In genomic region chr19:9991304-9991703, GRCm38 (mm10) we compare ENCODE assay signal across 8 mouse cellular contexts. TPM values are rescaled to one million over a fixed set of nuclear protein-coding genes. Genes with fewer than 3 reads are reported as not detected.
A peak's percentile ranks its signal among the peaks of the same experiment; 100 is the strongest.
DNase-seq lines count a peak whose midpoint lies in the region; ATAC-seq and TF ChIP-seq lines count a peak whose summit lies in the region.

No protein-coding gene starts in this region.

- H3K9ac ChIP-seq in lung, embryonic 14.5 days = no peak overlapping the region

- WGBS in lung, embryonic 14.5 days = 26% methylated on average over 5 of the region's 5 CpGs

- no peak overlapping the region for H3K27ac ChIP-seq in lung, embryonic 14.5 days (ENCODE audit: low read depth)

- H3K27me3 ChIP-seq in lung, embryonic 14.5 days (ENCODE audit: insufficient read depth, low read length) = no peaks in the 10 kb centered on the region

- intact Hi-C loops in heart, postnatal 14 days (cut with DNase I) = loop anchor here (1.0 kb wide), 1 partner anchor 70 kb away; no protein-coding TSS in a partner anchor

- H3K9me3 ChIP-seq in lung, embryonic 14.5 days (ENCODE audit: low read depth, low read length) = no peaks in the 10 kb centered on the region

- peak; percentile 97 for TF ChIP-seq CTCF in lung, embryonic 14.5 days (IDR thresholded peaks at IDR 0.05; ENCODE audit: low read depth)

- DNase-seq in adrenal gland, adult 8-10 months = peak; percentile 71
- DNase-seq in embryo, embryonic 9.5 days (ENCODE audit: extremely low spot score) = peak; percentile 83
- DNase-seq in heart, postnatal 14 days = peak; percentile 84 to 89
- peak; percentile 60 to 87 for DNase-seq in layer of hippocampus, adult 18-20 months (ENCODE audit: low spot score in 2 of 2)
- DNase-seq in lung, embryonic 14.5 days = peak; percentile 91
- DNase-seq in ovary, postnatal 14 days (ENCODE audit: low spot score) = peak; percentile 78
- peak; percentile 87 for DNase-seq in thymus, postnatal 14 days

- ATAC-seq in CD4-positive, CD25-positive, alpha-beta regulatory T cell, adult 4 months = peak; percentile 70
- no peak for ATAC-seq in lung, embryonic 14.5 days (ENCODE audit: insufficient read depth)

- H3K4me3 ChIP-seq in lung, embryonic 14.5 days (ENCODE audit: low read depth, low read length) = no peak overlapping the region

- no peaks in the 10 kb centered on the region for H3K36me3 ChIP-seq in lung, embryonic 14.5 days (ENCODE audit: insufficient read depth)

- H3K4me2 ChIP-seq in lung, embryonic 14.5 days = no peak overlapping the region

- no peaks in the 10 kb centered on the region for H3K4me1 ChIP-seq in lung, embryonic 14.5 days (ENCODE audit: insufficient read depth)

RNA-seq across cellular contexts. Expression of gene Best1, which starts 10.1 kb away (rescaled TPM):
- polyA plus RNA-seq in CD4-positive, CD25-positive, alpha-beta regulatory T cell, adult 4 months (2017; shearing (Covaris generic)) = under 1 TPM; 0.29 to 0.31 TPM
- total RNA-seq in adrenal gland, adult 8-10 months (2022) = 1 to 10 TPM in 1 of 4 experiments, under 1 TPM in 3; 0.15 to 1.0 (median 0.44) TPM
- total RNA-seq in heart, postnatal 14 days (2021) = under 1 TPM; 0.17 to 0.29 TPM
- total RNA-seq in layer of hippocampus, adult 18-20 months (2021) = 1 to 10 TPM; 1.2 to 1.7 TPM
- polyA plus RNA-seq in lung, embryonic 14.5 days (2014; fragmentation: Nextera tagmentation; extraction: Ambion mirVana) = 1.0 and 1.4 TPM in 2 replicates

RNA-seq across cellular contexts. Expression of gene Rab3il1, which starts 10.2 kb away (rescaled TPM):
- polyA plus RNA-seq in CD4-positive, CD25-positive, alpha-beta regulatory T cell, adult 4 months (2017; shearing (Covaris generic)) = not detected
- total RNA-seq in adrenal gland, adult 8-10 months (2022) = 10 to 100 TPM in 2 of 4 experiments, 1 to 10 TPM in 2; 6.5 to 13.3 (median 9.5) TPM
- total RNA-seq in heart, postnatal 14 days (2021) = 1 to 10 TPM; 9.7 to 9.9 TPM
- total RNA-seq in layer of hippocampus, adult 18-20 months (2021) = 10 to 100 TPM in 1 of 2 experiments, 1 to 10 TPM in 1; 9.3 to 10.1 TPM
- 30.9 and 34.0 TPM in 2 replicates for polyA plus RNA-seq in lung, embryonic 14.5 days (2014; fragmentation: Nextera tagmentation; extraction: Ambion mirVana)

RNA-seq across cellular contexts. Expression of gene Fth1, which starts 10.9 kb away (rescaled TPM):
- 1,000 to 10,000 TPM; 2,170 to 2,387 TPM for polyA plus RNA-seq in CD4-positive, CD25-positive, alpha-beta regulatory T cell, adult 4 months (2017; shearing (Covaris generic))
- total RNA-seq in adrenal gland, adult 8-10 months (2022) = 1,000 to 10,000 TPM; 2,860 to 3,469 (median 3,019) TPM
- total RNA-seq in heart, postnatal 14 days (2021) = 1,000 to 10,000 TPM; 2,034 to 2,074 TPM
- 1,000 to 10,000 TPM; 3,571 to 3,745 TPM for total RNA-seq in layer of hippocampus, adult 18-20 months (2021)
- polyA plus RNA-seq in lung, embryonic 14.5 days (2014; fragmentation: Nextera tagmentation; extraction: Ambion mirVana) = 1,651 and 1,692 TPM in 2 replicates

RNA-seq across cellular contexts. Expression of gene Fads3, which starts 50.1 kb away (rescaled TPM):
- polyA plus RNA-seq in CD4-positive, CD25-positive, alpha-beta regulatory T cell, adult 4 months (2017; shearing (Covaris generic)) = not detected
- total RNA-seq in adrenal gland, adult 8-10 months (2022) = 10 to 100 TPM in 3 of 4 experiments, 1 to 10 TPM in 1; 9.9 to 55.1 (median 22.0) TPM
- total RNA-seq in heart, postnatal 14 days (2021) = 10 to 100 TPM; 33.0 to 36.3 TPM
- 10 to 100 TPM; 22.9 to 25.2 TPM for total RNA-seq in layer of hippocampus, adult 18-20 months (2021)
- 31.1 and 38.8 TPM in 2 replicates for polyA plus RNA-seq in lung, embryonic 14.5 days (2014; fragmentation: Nextera tagmentation; extraction: Ambion mirVana)
